Mouse (Mus musculus) C2C12 (cell line): ENCODE measurements around the gene Hcn2.

Experiments
- CTCF ChIP-seq: IDR thresholded peaks from one replicate; pipeline ENCODE4 v1.5.1; 2011; ENCODE audit not compliant: control insufficient read depth, insufficient read depth, insufficient read length
- MAX ChIP-seq: IDR thresholded peaks from one replicate; pipeline ENCODE4 v1.6.1; 2011; ENCODE audit warnings: mild to moderate bottlenecking, control low read depth
- MYOD1 ChIP-seq: IDR thresholded peaks from one replicate; pipeline ENCODE4 v1.6.1; 2011; ENCODE audit warnings: low read depth; ENCODE audit not compliant: control insufficient read depth, insufficient read length
- MYOG ChIP-seq: IDR thresholded peaks from one replicate; pipeline ENCODE4 v1.6.1; 2011; ENCODE audit not compliant: control insufficient read depth, insufficient read length; ENCODE audit errors: extremely low read depth
- USF1 ChIP-seq: IDR thresholded peaks from one replicate; pipeline ENCODE4 v1.6.1; 2011; ENCODE audit warnings: low read depth, mild to moderate bottlenecking, control low read depth, moderate library complexity

DNA sequence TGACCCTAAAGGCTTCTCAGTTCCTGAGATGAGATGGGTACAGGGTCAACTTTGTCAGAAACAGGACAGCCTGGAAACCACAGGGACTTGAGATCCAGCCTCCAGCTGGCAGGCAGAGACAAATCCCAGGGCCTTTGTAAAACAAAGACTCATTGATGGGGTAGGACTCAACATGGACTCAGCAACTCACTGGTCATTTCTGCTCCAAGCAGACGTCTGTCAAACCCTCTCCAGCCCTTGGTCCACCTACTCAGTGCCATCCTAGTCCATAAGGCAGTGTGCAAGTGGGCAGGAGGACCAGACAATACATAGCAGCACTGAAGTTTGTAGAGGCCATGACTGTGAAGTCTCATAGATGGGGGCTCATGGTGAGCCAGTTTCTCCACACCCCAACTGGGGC, 3.3 kb upstream of the Hcn2 start:
- TF ChIP-seq MYOD1: no peak
- no peak for TF ChIP-seq CTCF
- no peak for TF ChIP-seq MAX
- no peak for TF ChIP-seq USF1
- TF ChIP-seq MYOG: no peak
